Mouse (Mus musculus) olfactory bulb, adult 2 months (tissue): ENCODE results near the gene Bcar3. TPM values are rescaled to one million over a fixed set of nuclear protein-coding genes. Genes with fewer than 3 reads are reported as not detected.
A peak's percentile ranks its signal among the peaks of the same experiment; 100 is the strongest.

ENCODE experiments used
- H3K27ac ChIP-seq: fragments of 200-500 bp; 2 replicates; pipeline ENCODE4 v1.5.1; 2012; ENCODE audit warnings: low read depth, low read length; ENCODE audit not compliant: insufficient read depth
- H3K4me1 ChIP-seq: fragments of 200-500 bp; 2 replicates; pipeline ENCODE4 v1.6.1; 2012; ENCODE audit warnings: low read length; ENCODE audit not compliant: control insufficient read depth, insufficient read depth
- H3K4me3 ChIP-seq: fragments of 200-500 bp; 2 replicates; pipeline ENCODE4 v1.5.1; 2012; ENCODE audit warnings: mild to moderate bottlenecking, low read depth, low read length, moderate library complexity; ENCODE audit not compliant: insufficient read depth
- CTCF ChIP-seq: fragments of 200-500 bp; IDR thresholded peaks from 2 replicates; pipeline ENCODE4 v1.5.1; 2012; ENCODE audit warnings: low read depth, mild to moderate bottlenecking, low read length, moderate library complexity; ENCODE audit not compliant: insufficient read depth
- POLR2A ChIP-seq: fragments of 200-500 bp; IDR thresholded peaks from 2 replicates; pipeline ENCODE4 v1.6.1; 2012; ENCODE audit warnings: mild to moderate bottlenecking, low read depth, low read length, moderate library complexity; ENCODE audit not compliant: insufficient read depth
- WGBS: fragments of 180-500 bp; shearing (Covaris S2); methylation state at CpG from one replicate; pipeline ENCODE4 v1.1.7; 2018; 5-methylcytosine and 5-hydroxymethylcytosine counted together
- polyA plus RNA-seq: library from polyadenylated mRNA; stranded (reverse); fragments of >200 nt; gene quantifications from 2 replicates; pipeline ENCODE4 v1.2.4, GENCODE M21; 2012; ENCODE audit warnings: low replicate concordance; ENCODE audit not compliant: missing spikeins, insufficient read depth, insufficient read length

Gene Bcar3
- polyA plus RNA-seq, 1 experiment: not detected

GRCm38 (mm10) chr3:122483783-122484130 is 189.8 kb downstream of the Bcar3 start:
- TF ChIP-seq POLR2A (no peak), CTCF (no peak)
- WGBS: 58% methylated on average over 5 of the region's 5 CpGs
- Histone ChIP-seq H3K27ac (peak overlapping the region; percentile 64; the same call in 1 of the 2 replicates), H3K4me3 (peak overlapping the region; percentile 26), H3K4me1 (peaks cover 38% of the 10 kb centered on the region)

GRCm38 (mm10) chr3:122484301-122484700 is 190.4 kb downstream of the Bcar3 start:
- H3K4me3 ChIP-seq: no peak overlapping the region
- peaks cover 39% of the 10 kb centered on the region for H3K4me1 ChIP-seq
- H3K27ac ChIP-seq: no peak overlapping the region; the same call in 1 of the 2 replicates
- WGBS: 64% methylated on average over 3 of the region's 3 CpGs
- TF ChIP-seq POLR2A (no peak), CTCF (no peak)

DNA sequence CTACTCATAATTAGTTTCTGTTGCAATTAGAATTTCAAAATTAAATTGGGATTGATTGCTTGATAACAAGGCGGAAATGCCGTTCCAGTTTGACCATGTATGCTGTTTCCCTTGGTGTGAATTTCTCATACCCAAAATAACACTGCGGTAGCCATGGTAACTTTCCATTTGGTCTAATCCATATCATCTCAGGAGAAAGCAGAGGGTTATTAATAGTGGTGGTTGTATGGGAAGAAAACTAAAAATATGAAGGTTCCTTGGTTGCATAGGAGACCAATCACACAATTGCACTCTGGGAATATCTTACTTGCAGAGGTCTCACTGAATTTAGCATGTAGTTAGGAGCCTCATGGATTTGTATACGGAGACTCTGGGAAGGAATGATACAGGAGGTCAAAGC is 191.8 kb downstream of the Bcar3 start:
- TF ChIP-seq CTCF (no peak), POLR2A (no peak)
- Histone ChIP-seq H3K4me1 (peaks cover 32% of the 10 kb centered on the region), H3K27ac (peak overlapping the region; percentile 72), H3K4me3 (no peak overlapping the region)
- 48% methylated on average over 4 of the region's 4 CpGs for WGBS

DNA sequence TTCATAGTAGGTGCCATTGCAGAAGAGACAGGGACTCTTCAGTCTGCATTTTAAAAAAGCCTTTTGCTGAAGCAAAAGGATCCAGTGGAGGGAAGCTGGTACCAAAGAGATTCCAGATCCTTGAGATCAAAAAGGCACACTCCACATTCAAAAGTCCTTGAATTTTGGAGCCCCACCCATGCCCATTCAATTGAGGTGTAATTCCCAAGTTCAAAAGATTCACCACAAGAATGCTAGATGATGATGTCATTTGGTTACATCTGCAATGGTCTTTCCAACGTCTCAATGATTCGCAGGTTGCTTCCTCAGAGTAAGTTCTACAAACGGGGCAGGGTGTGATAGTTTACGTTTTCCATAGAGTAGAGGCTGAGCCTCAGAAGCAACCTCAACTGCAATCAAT is 192.3 kb downstream of the Bcar3 start:
- TF ChIP-seq POLR2A: no peak
- no peak for TF ChIP-seq CTCF
- 76% methylated on average over 4 of the region's 4 CpGs for WGBS
- Histone ChIP-seq H3K4me3 (no peak overlapping the region), H3K4me1 (peaks cover 32% of the 10 kb centered on the region), H3K27ac (peak overlapping the region; percentile 68)

DNA sequence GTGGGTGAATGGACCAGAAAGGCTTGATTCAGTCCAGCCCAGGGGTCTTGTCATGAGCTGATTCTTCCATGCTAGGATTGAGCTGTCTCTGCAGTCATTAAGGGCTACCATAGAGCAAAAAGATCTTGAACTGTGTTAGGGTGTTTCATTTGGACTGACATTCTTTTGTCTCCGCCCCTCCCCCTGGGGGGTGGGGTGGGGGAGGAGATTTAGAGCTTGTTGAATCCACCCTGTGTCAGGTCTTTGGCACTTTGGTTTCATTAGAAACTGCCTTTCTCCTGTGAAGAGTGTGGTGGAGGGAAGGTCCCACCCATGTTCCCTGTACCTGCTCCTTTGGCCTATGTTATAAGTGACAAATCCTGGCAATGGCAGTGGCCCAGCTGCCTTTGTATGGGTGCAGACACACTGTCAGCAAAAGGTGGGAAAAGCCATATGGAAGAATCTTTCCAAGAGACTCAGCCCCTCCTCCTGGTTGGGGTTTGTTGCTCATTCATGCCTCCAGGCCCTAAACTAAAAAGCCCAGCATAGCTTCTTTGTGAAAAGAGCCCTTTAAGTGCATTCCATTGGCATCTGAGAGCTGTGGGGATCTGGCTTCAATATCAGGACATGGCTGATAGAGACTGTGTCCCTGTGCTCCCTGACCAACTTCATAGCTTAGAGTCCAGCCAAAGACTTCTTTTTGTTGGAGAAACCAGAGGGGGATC is 194.3 kb downstream of the Bcar3 start:
- Histone ChIP-seq H3K4me1 (peaks cover 16% of the 10 kb centered on the region), H3K27ac (no peak overlapping the region), H3K4me3 (no peak overlapping the region)
- WGBS: 45% methylated on average over 1 of the region's 1 CpGs
- TF ChIP-seq POLR2A: no peak
- no peak for TF ChIP-seq CTCF

DNA sequence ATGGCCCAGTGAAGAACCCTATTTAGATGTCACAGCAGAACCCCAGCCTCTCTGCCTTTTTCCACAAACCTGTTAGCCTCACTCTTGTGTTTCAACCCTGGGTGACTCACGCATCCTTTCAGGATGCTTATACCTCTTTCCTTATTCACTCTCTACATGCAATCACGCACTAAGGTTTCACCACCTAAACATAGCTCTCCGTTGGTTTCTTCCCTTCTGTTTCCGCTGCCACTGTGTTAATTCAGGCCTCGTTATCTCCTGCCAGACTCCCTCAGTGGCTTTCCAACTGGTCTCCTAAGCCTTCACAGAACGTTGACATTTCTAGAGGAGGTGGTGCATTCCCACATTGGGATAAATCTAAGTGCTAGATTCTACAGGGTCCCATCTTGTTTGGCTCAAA is 196.6 kb downstream of the Bcar3 start:
- WGBS: 64% methylated on average over 6 of the region's 6 CpGs
- TF ChIP-seq CTCF (no peak), POLR2A (no peak)
- H3K27ac ChIP-seq: no peak overlapping the region
- no peak overlapping the region for H3K4me3 ChIP-seq
- H3K4me1 ChIP-seq: peaks cover 12% of the 10 kb centered on the region

GRCm38 (mm10) chr3:122492006-122492405 is 198.1 kb downstream of the Bcar3 start:
- Histone ChIP-seq H3K27ac (no peak overlapping the region), H3K4me1 (peaks cover 9% of the 10 kb centered on the region)

GRCm38 (mm10) chr3:122492872-122493615 is 199.1 kb downstream of the Bcar3 start:
- H3K4me1 ChIP-seq: peaks cover 8% of the 10 kb centered on the region
- WGBS: 25% methylated on average over 21 of the region's 21 CpGs
- no peak overlapping the region for H3K27ac ChIP-seq
- peak overlapping the region; percentile 3; the same call in 1 of the 2 replicates for H3K4me3 ChIP-seq
- TF ChIP-seq CTCF (no peak), POLR2A (no peak)

More at GRCm38 (mm10) chr3:122492006-122492405, 198.1 kb downstream of the Bcar3 start:
- 89% methylated on average over 3 of the region's 3 CpGs for WGBS
- TF ChIP-seq CTCF (no peak), POLR2A (no peak)
- H3K4me3 ChIP-seq: no peak overlapping the region

- no peak for TF ChIP-seq POLR2A
- TF ChIP-seq CTCF: no peak
- 87% methylated on average over 6 of the region's 6 CpGs for WGBS
- H3K4me3 ChIP-seq: no peak overlapping the region
These were observed 200.8 kb downstream of the Bcar3 start for GRCm38 (mm10) chr3:122494764-122495163.

More at GRCm38 (mm10) chr3:122494764-122495163, 200.8 kb downstream of the Bcar3 start:
- peaks cover 9% of the 10 kb centered on the region for H3K4me1 ChIP-seq
- no peak overlapping the region for H3K27ac ChIP-seq
